Mouse (Mus musculus) erythroblast, embryonic 14.5 days (primary cell): ENCODE data around the gene Cblc. TPM values are rescaled to one million over a fixed set of nuclear protein-coding genes. Genes with fewer than 3 reads are reported as not detected.

Experiments
- H3K27me3 ChIP-seq: 2 replicates; pipeline ENCODE4 v1.6.1; 2012; ENCODE audit warnings: inconsistent platforms; ENCODE audit not compliant: control insufficient read depth
- H3K36me3 ChIP-seq: 2 replicates; pipeline ENCODE4 v1.6.1; 2012; ENCODE audit warnings: mild to moderate bottlenecking, inconsistent platforms; ENCODE audit not compliant: control insufficient read depth
- H3K4me1 ChIP-seq: 2 replicates; pipeline ENCODE4 v1.6.1; 2012; ENCODE audit warnings: inconsistent platforms; ENCODE audit not compliant: control insufficient read depth
- H3K4me3 ChIP-seq: replicated peaks from 2 replicates; pipeline ENCODE3; 2012; ENCODE audit warnings: moderate library complexity, mild to moderate bottlenecking, inconsistent platforms
- H3K9me3 ChIP-seq: 2 replicates; pipeline ENCODE4 v1.6.1; 2012; ENCODE audit warnings: low read length, inconsistent platforms, mixed read lengths; ENCODE audit not compliant: control insufficient read depth
- GATA1 ChIP-seq: IDR thresholded peaks from 2 replicates; pipeline ENCODE4 v1.6.1; 2012; ENCODE audit warnings: low read length, inconsistent platforms, mixed read lengths
- TAL1 ChIP-seq: IDR thresholded peaks from 3 replicates; pipeline ENCODE4 v1.6.1; 2012; ENCODE audit warnings: low read length, inconsistent platforms, mixed read lengths
- polyA plus RNA-seq: library from polyadenylated mRNA; stranded (reverse); fragments of >175 nt; gene quantifications from 2 replicates; pipeline ENCODE4 v1.2.3, GENCODE M21; 2012

Cblc gene
- polyA plus RNA-seq, 1 experiment = not detected

GRCm38 (mm10) chr7:19760021-19760420 lies 36.6 kb downstream of the Cblc start:
- TF ChIP-seq GATA1 (no peak), TAL1 (no peak)
- Histone ChIP-seq H3K4me3 (no peak overlapping the region), H3K36me3 (no peaks in the 10 kb centered on the region), H3K27me3 (peaks cover 11% of the 10 kb centered on the region), H3K4me1 (no peaks in the 10 kb centered on the region), H3K9me3 (no peaks in the 10 kb centered on the region)

- Histone ChIP-seq H3K4me3 (no peak overlapping the region), H3K27me3 (peaks cover 11% of the 10 kb centered on the region)
- TF ChIP-seq GATA1 = no peak
- TF ChIP-seq TAL1 = no peak
Observed at GRCm38 (mm10) chr7:19758623-19759022, 38.0 kb downstream of the Cblc start.

GRCm38 (mm10) chr7:19755851-19756786 lies 40.5 kb downstream of the Cblc start:
- Histone ChIP-seq H3K27me3 (peaks cover 11% of the 10 kb centered on the region), H3K36me3 (no peaks in the 10 kb centered on the region), H3K4me1 (no peaks in the 10 kb centered on the region), H3K4me3 (no peak overlapping the region), H3K9me3 (no peaks in the 10 kb centered on the region)
- TF ChIP-seq TAL1 (no peak), GATA1 (no peak)

More at GRCm38 (mm10) chr7:19758623-19759022, 38.0 kb downstream of the Cblc start:
- H3K9me3 ChIP-seq = no peaks in the 10 kb centered on the region
- H3K36me3 ChIP-seq = no peaks in the 10 kb centered on the region
- H3K4me1 ChIP-seq = no peaks in the 10 kb centered on the region

- TF ChIP-seq GATA1 = no peak
- no peak for TF ChIP-seq TAL1
- H3K36me3 ChIP-seq = no peaks in the 10 kb centered on the region
- H3K4me3 ChIP-seq = no peak overlapping the region
- H3K9me3 ChIP-seq = no peaks in the 10 kb centered on the region
- peaks cover 10% of the 10 kb centered on the region for H3K4me1 ChIP-seq
- H3K27me3 ChIP-seq = peaks cover 11% of the 10 kb centered on the region
Observed at GRCm38 (mm10) chr7:19755008-19755407, 41.6 kb downstream of the Cblc start.

GRCm38 (mm10) chr7:19754065-19754464 lies 42.5 kb downstream of the Cblc start:
- Histone ChIP-seq H3K4me1 (peaks cover 20% of the 10 kb centered on the region), H3K27me3 (peaks cover 11% of the 10 kb centered on the region), H3K36me3 (no peaks in the 10 kb centered on the region), H3K4me3 (no peak overlapping the region), H3K9me3 (no peaks in the 10 kb centered on the region; the same call in 1 of the 2 replicates)
- no peak for TF ChIP-seq GATA1

GRCm38 (mm10) chr7:19753587-19753986 lies 43.0 kb downstream of the Cblc start:
- TF ChIP-seq GATA1 = no peak
- no peak for TF ChIP-seq TAL1
- Histone ChIP-seq H3K27me3 (peaks cover 15% of the 10 kb centered on the region), H3K9me3 (no peaks in the 10 kb centered on the region; the same call in 1 of the 2 replicates), H3K4me1 (peaks cover 25% of the 10 kb centered on the region), H3K4me3 (no peak overlapping the region), H3K36me3 (no peaks in the 10 kb centered on the region)

GRCm38 (mm10) chr7:19752652-19753051 lies 44.0 kb downstream of the Cblc start:
- H3K4me3 ChIP-seq = no peak overlapping the region
- no peaks in the 10 kb centered on the region for H3K36me3 ChIP-seq
- H3K9me3 ChIP-seq = no peaks in the 10 kb centered on the region; the same call in 1 of the 2 replicates
- peaks cover 34% of the 10 kb centered on the region for H3K4me1 ChIP-seq
- no peak for TF ChIP-seq GATA1
- TF ChIP-seq TAL1 = no peak
- peaks cover 17% of the 10 kb centered on the region for H3K27me3 ChIP-seq

GRCm38 (mm10) chr7:19751070-19751383 lies 45.6 kb downstream of the Cblc start:
- H3K36me3 ChIP-seq = no peaks in the 10 kb centered on the region
- peaks cover 13% of the 10 kb centered on the region for H3K27me3 ChIP-seq

GRCm38 (mm10) chr7:19750217-19751069 lies 46.2 kb downstream of the Cblc start, which contains the start of gene Nectin2:
Gene Nectin2 (minus strand): TSS chr7:19750483.
- peaks cover 10% of the 10 kb centered on the region for H3K27me3 ChIP-seq
- no peaks in the 10 kb centered on the region; the same call in 1 of the 2 replicates for H3K9me3 ChIP-seq
- H3K4me1 ChIP-seq = peaks cover 49% of the 10 kb centered on the region
- no peak for TF ChIP-seq TAL1
- no peak for TF ChIP-seq GATA1
- H3K4me3 ChIP-seq = peak within 1 kb of the TSS; percentile 69
- no peaks in the 10 kb centered on the region for H3K36me3 ChIP-seq

More at GRCm38 (mm10) chr7:19751070-19751383, 45.6 kb downstream of the Cblc start:
- Histone ChIP-seq H3K9me3 (no peaks in the 10 kb centered on the region; the same call in 1 of the 2 replicates), H3K4me3 (no peak overlapping the region), H3K4me1 (peaks cover 48% of the 10 kb centered on the region)
- TF ChIP-seq GATA1 (no peak), TAL1 (no peak)
